Mouse (Mus musculus) C2C12 (cell line): ENCODE results near the gene Jsrp1. TPM values are rescaled to one million over a fixed set of nuclear protein-coding genes. Genes with fewer than 3 reads are reported as not detected.

Experiments used
- H3K27me3 ChIP-seq: one replicate; pipeline ENCODE4 v1.6.1; 2011; ENCODE audit not compliant: control insufficient read depth, insufficient read depth, insufficient read length
- H3K36me3 ChIP-seq: one replicate; pipeline ENCODE4 v1.6.1; 2011; ENCODE audit not compliant: control insufficient read depth, insufficient read depth
- H3K4me3 ChIP-seq: one replicate; pipeline ENCODE4 v1.5.1; 2011; ENCODE audit warnings: mild to moderate bottlenecking, control low read depth; ENCODE audit not compliant: poor library complexity, insufficient read depth, severe bottlenecking
- H3K79me2 ChIP-seq: one replicate; pipeline ENCODE4 v1.6.1; 2011; ENCODE audit not compliant: control insufficient read depth, insufficient read depth
- H3K79me3 ChIP-seq: one replicate; pipeline ENCODE4 v1.6.1; 2011; ENCODE audit warnings: low read depth, control low read depth
- H3ac ChIP-seq: one replicate; pipeline ENCODE3; 2011; ENCODE audit warnings: low read depth; ENCODE audit not compliant: control insufficient read depth, insufficient read length
- CEBPB ChIP-seq: IDR thresholded peaks from one replicate; pipeline ENCODE4 v1.6.1; 2011; ENCODE audit warnings: low read depth, mild to moderate bottlenecking, control low read depth, moderate library complexity
- CTCF ChIP-seq: IDR thresholded peaks from one replicate; pipeline ENCODE4 v1.5.1; 2011; ENCODE audit not compliant: control insufficient read depth, insufficient read depth, insufficient read length
- FOSL1 ChIP-seq: IDR thresholded peaks from one replicate; pipeline ENCODE4 v1.8.0; 2011; ENCODE audit warnings: mild to moderate bottlenecking, low read length; ENCODE audit not compliant: poor library complexity, insufficient read depth, severe bottlenecking
- MAX ChIP-seq: IDR thresholded peaks from one replicate; pipeline ENCODE4 v1.6.1; 2011; ENCODE audit warnings: mild to moderate bottlenecking, control low read depth
- MYOD1 ChIP-seq: IDR thresholded peaks from one replicate; pipeline ENCODE4 v1.6.1; 2011; ENCODE audit warnings: low read depth; ENCODE audit not compliant: control insufficient read depth, insufficient read length
- MYOG ChIP-seq: IDR thresholded peaks from one replicate; pipeline ENCODE4 v1.6.1; 2011; ENCODE audit not compliant: control insufficient read depth, insufficient read length; ENCODE audit errors: extremely low read depth
- USF1 ChIP-seq: IDR thresholded peaks from one replicate; pipeline ENCODE4 v1.6.1; 2011; ENCODE audit warnings: low read depth, mild to moderate bottlenecking, control low read depth, moderate library complexity
- polyA plus RNA-seq: library from polyadenylated mRNA; unstranded; fragments of >200 nt; fragmentation: generic; extraction: Trizol; gene quantifications from one replicate; pipeline ENCODE4 v1.2.1, GENCODE M21; 2012; ENCODE audit warnings: missing spikeins

Jsrp1 gene
- polyA plus RNA-seq, 1 experiment = 29.2 TPM

GRCm38 (mm10) chr10:80806341-80807056, 6.8 kb downstream of the Jsrp1 start:
- Histone ChIP-seq H3ac (no peak overlapping the region), H3K79me3 (peaks cover 7% of the 10 kb centered on the region), H3K79me2 (peaks cover 10% of the 10 kb centered on the region), H3K4me3 (no peak overlapping the region), H3K27me3 (no peaks in the 10 kb centered on the region), H3K36me3 (peaks cover 47% of the 10 kb centered on the region)
- no peak for TF ChIP-seq USF1
- TF ChIP-seq CEBPB = no peak
- no peak for TF ChIP-seq MAX
- TF ChIP-seq MYOG = no peak
- TF ChIP-seq CTCF = no peak
- no peak for TF ChIP-seq FOSL1
- no peak for TF ChIP-seq MYOD1

GRCm38 (mm10) chr10:80805925-80806324, 7.4 kb downstream of the Jsrp1 start:
- Histone ChIP-seq H3K79me3 (peaks cover 12% of the 10 kb centered on the region), H3K27me3 (no peaks in the 10 kb centered on the region), H3ac (no peak overlapping the region), H3K79me2 (peaks cover 15% of the 10 kb centered on the region), H3K4me3 (no peak overlapping the region), H3K36me3 (peaks cover 52% of the 10 kb centered on the region)
- no peak for TF ChIP-seq USF1
- TF ChIP-seq MAX = no peak
- no peak for TF ChIP-seq MYOG
- TF ChIP-seq MYOD1 = no peak
- TF ChIP-seq CTCF = peak; percentile 24

- H3K79me2 ChIP-seq = peaks cover 21% of the 10 kb centered on the region
- no peaks in the 10 kb centered on the region for H3K27me3 ChIP-seq
- H3ac ChIP-seq = no peak overlapping the region
- TF ChIP-seq USF1 (no peak), MYOG (no peak)
- peaks cover 18% of the 10 kb centered on the region for H3K79me3 ChIP-seq
- H3K4me3 ChIP-seq = no peak overlapping the region
- peaks cover 58% of the 10 kb centered on the region for H3K36me3 ChIP-seq
Observed at GRCm38 (mm10) chr10:80805322-80805721, 8.0 kb downstream of the Jsrp1 start.

GRCm38 (mm10) chr10:80804916-80805315, 8.4 kb downstream of the Jsrp1 start, which contains the start of gene Amh:
Amh (plus strand) TSS chr10:80805243.
- Histone ChIP-seq H3K27me3 (no peaks in the 10 kb centered on the region), H3K79me2 (peaks cover 25% of the 10 kb centered on the region), H3ac (no peak within 1 kb of the TSS), H3K79me3 (peaks cover 22% of the 10 kb centered on the region), H3K4me3 (no peak within 1 kb of the TSS), H3K36me3 (peaks cover 62% of the 10 kb centered on the region)
- TF ChIP-seq CEBPB (no peak), MYOD1 (no peak), MAX (no peak), USF1 (no peak), FOSL1 (no peak), CTCF (no peak), MYOG (no peak)

- Histone ChIP-seq H3K27me3 (no peaks in the 10 kb centered on the region), H3K36me3 (peaks cover 68% of the 10 kb centered on the region), H3K79me3 (peaks cover 27% of the 10 kb centered on the region), H3K79me2 (peaks cover 31% of the 10 kb centered on the region), H3K4me3 (no peak overlapping the region), H3ac (no peak overlapping the region)
- no peak for TF ChIP-seq CTCF
- TF ChIP-seq MAX = no peak
- no peak for TF ChIP-seq CEBPB
- TF ChIP-seq USF1 = no peak
- TF ChIP-seq FOSL1 = no peak
- no peak for TF ChIP-seq MYOD1
Observed at GRCm38 (mm10) chr10:80804340-80804739, 9.0 kb downstream of the Jsrp1 start.

GRCm38 (mm10) chr10:80802996-80803395, 10.3 kb downstream of the Jsrp1 start:
- peaks cover 68% of the 10 kb centered on the region for H3K36me3 ChIP-seq
- peaks cover 36% of the 10 kb centered on the region for H3K79me3 ChIP-seq
- H3K4me3 ChIP-seq = no peak overlapping the region
- TF ChIP-seq FOSL1 (no peak), MAX (no peak), USF1 (no peak), MYOG (no peak), CEBPB (no peak), CTCF (no peak), MYOD1 (no peak)
- H3K27me3 ChIP-seq = no peaks in the 10 kb centered on the region
- H3ac ChIP-seq = no peak overlapping the region
- peaks cover 45% of the 10 kb centered on the region for H3K79me2 ChIP-seq
